Mouse (Mus musculus): ENCODE measurements around the gene Zfp1. TPM values are rescaled to one million over a fixed set of nuclear protein-coding genes. Genes with fewer than 3 reads are reported as not detected.

Gene Zfp1
- 10.5 and 10.9 TPM in 2 replicates for polyA plus RNA-seq (2015; fragmentation: Nextera tagmentation; extraction: Ambion mirVana)

GRCm38 (mm10) chr8:111643264-111644141, at the start of gene Zfp1:
Gene Zfp1, plus strand, starts transcription at chr8:111643401.
- Histone ChIP-seq H3K9ac (ENCODE audit: low read length) (peak within 1 kb of the TSS; percentile 96), H3K9me3 (ENCODE audit: control insufficient read depth, low read length) (no peaks in the 10 kb centered on the region), H3K4me2 (replicated peaks; ENCODE audit: low read depth) (peak within 1 kb of the TSS; percentile 73), H3K4me3 (ENCODE audit: low read depth, low read length) (peak within 1 kb of the TSS; percentile 93), H3K36me3 (ENCODE audit: control insufficient read depth, insufficient read depth, low read length) (no peaks in the 10 kb centered on the region), H3K27ac (replicated peaks) (peak within 1 kb of the TSS; percentile 99), H3K27me3 (ENCODE audit: control insufficient read depth, insufficient read depth, low read length) (no peaks in the 10 kb centered on the region), H3K4me1 (replicated peaks; ENCODE audit: control insufficient read depth, insufficient read depth) (no peaks in the 10 kb centered on the region)
- no peak for TF ChIP-seq EP300 (optimal IDR thresholded peaks at IDR 0.05)
- TF ChIP-seq CTCF (IDR thresholded peaks at IDR 0.05; ENCODE audit: low read depth): no peak
- ATAC-seq (ENCODE audit: low FRiP score, low TSS enrichment) (peak; percentile 94), DNase-seq (ENCODE audit: low spot score) (peak; percentile 92)
- WGBS: under 1% methylated on average over 74 of the region's 75 CpGs

- DNase-seq (ENCODE audit: low spot score) (no peak), ATAC-seq (ENCODE audit: low FRiP score, low TSS enrichment) (no peak)
- Histone ChIP-seq H3K27ac (replicated peaks) (no peak overlapping the region), H3K4me1 (replicated peaks; ENCODE audit: control insufficient read depth, insufficient read depth) (peaks cover 16% of the 10 kb centered on the region), H3K36me3 (ENCODE audit: control insufficient read depth, insufficient read depth, low read length) (no peaks in the 10 kb centered on the region), H3K9me3 (ENCODE audit: control insufficient read depth, low read length) (no peaks in the 10 kb centered on the region), H3K9ac (ENCODE audit: low read length) (no peak overlapping the region), H3K27me3 (ENCODE audit: control insufficient read depth, insufficient read depth, low read length) (no peaks in the 10 kb centered on the region), H3K4me2 (replicated peaks; ENCODE audit: low read depth) (no peak overlapping the region), H3K4me3 (ENCODE audit: low read depth, low read length) (no peak overlapping the region)
- WGBS: 73% methylated on average over 3 of the region's 3 CpGs
- TF ChIP-seq CTCF (IDR thresholded peaks at IDR 0.05; ENCODE audit: low read depth): no peak
- TF ChIP-seq EP300 (optimal IDR thresholded peaks at IDR 0.05): no peak
Measured at GRCm38 (mm10) chr8:111594044-111594840, 49.0 kb upstream of the Zfp1 start.

GRCm38 (mm10) chr8:111594951-111595350, 48.2 kb upstream of the Zfp1 start:
- H3K36me3 ChIP-seq (ENCODE audit: control insufficient read depth, insufficient read depth, low read length): no peaks in the 10 kb centered on the region
- ATAC-seq (ENCODE audit: low FRiP score, low TSS enrichment): no peak
- H3K4me3 ChIP-seq (ENCODE audit: low read depth, low read length): no peak overlapping the region
- H3K9me3 ChIP-seq (ENCODE audit: control insufficient read depth, low read length): no peaks in the 10 kb centered on the region
- TF ChIP-seq EP300 (optimal IDR thresholded peaks at IDR 0.05) (no peak), CTCF (IDR thresholded peaks at IDR 0.05; ENCODE audit: low read depth) (no peak)
- H3K4me1 ChIP-seq (replicated peaks; ENCODE audit: control insufficient read depth, insufficient read depth): peaks cover 16% of the 10 kb centered on the region
- H3K4me2 ChIP-seq (replicated peaks; ENCODE audit: low read depth): no peak overlapping the region
- DNase-seq (ENCODE audit: low spot score): no peak
- no peak overlapping the region; the same call in 1 of the 2 replicates for H3K27ac ChIP-seq (replicated peaks)
- WGBS: 88% methylated on average over 2 of the region's 2 CpGs
- no peaks in the 10 kb centered on the region for H3K27me3 ChIP-seq (ENCODE audit: control insufficient read depth, insufficient read depth, low read length)
- no peak overlapping the region for H3K9ac ChIP-seq (ENCODE audit: low read length)

- Histone ChIP-seq H3K9me3 (ENCODE audit: control insufficient read depth, low read length) (no peaks in the 10 kb centered on the region), H3K9ac (ENCODE audit: low read length) (no peak overlapping the region), H3K36me3 (ENCODE audit: control insufficient read depth, insufficient read depth, low read length) (no peaks in the 10 kb centered on the region), H3K4me1 (replicated peaks; ENCODE audit: control insufficient read depth, insufficient read depth) (peaks cover 16% of the 10 kb centered on the region), H3K4me3 (ENCODE audit: low read depth, low read length) (no peak overlapping the region), H3K27me3 (ENCODE audit: control insufficient read depth, insufficient read depth, low read length) (no peaks in the 10 kb centered on the region), H3K27ac (replicated peaks) (peak overlapping the region; percentile 73), H3K4me2 (replicated peaks; ENCODE audit: low read depth) (peak overlapping the region; percentile 5; the same call in 1 of the 2 replicates)
- ATAC-seq (ENCODE audit: low FRiP score, low TSS enrichment) (peak; percentile 53), DNase-seq (ENCODE audit: low spot score) (peak; percentile 44)
- no peak for TF ChIP-seq CTCF (IDR thresholded peaks at IDR 0.05; ENCODE audit: low read depth)
- TF ChIP-seq EP300 (optimal IDR thresholded peaks at IDR 0.05): no peak
- WGBS: 55% methylated on average over 15 of the region's 15 CpGs
Measured at GRCm38 (mm10) chr8:111595712-111596484, 47.3 kb upstream of the Zfp1 start.

- no peak for DNase-seq (ENCODE audit: low spot score)
- no peaks in the 10 kb centered on the region for H3K36me3 ChIP-seq (ENCODE audit: control insufficient read depth, insufficient read depth, low read length)
- no peak for ATAC-seq (ENCODE audit: low FRiP score, low TSS enrichment)
- H3K27me3 ChIP-seq (ENCODE audit: control insufficient read depth, insufficient read depth, low read length): no peaks in the 10 kb centered on the region
- TF ChIP-seq CTCF (IDR thresholded peaks at IDR 0.05; ENCODE audit: low read depth) (no peak), EP300 (optimal IDR thresholded peaks at IDR 0.05) (no peak)
- H3K4me1 ChIP-seq (replicated peaks; ENCODE audit: control insufficient read depth, insufficient read depth): peaks cover 16% of the 10 kb centered on the region
- H3K9ac ChIP-seq (ENCODE audit: low read length): no peak overlapping the region
- no peaks in the 10 kb centered on the region for H3K9me3 ChIP-seq (ENCODE audit: control insufficient read depth, low read length)
- H3K27ac ChIP-seq (replicated peaks): peak overlapping the region; percentile 88
- no peak overlapping the region for H3K4me3 ChIP-seq (ENCODE audit: low read depth, low read length)
- no peak overlapping the region for H3K4me2 ChIP-seq (replicated peaks; ENCODE audit: low read depth)
- 29% methylated on average over 3 of the region's 3 CpGs for WGBS
Measured at GRCm38 (mm10) chr8:111596485-111596821, 46.7 kb upstream of the Zfp1 start.

Measured in stomach, postnatal 0 days (tissue).